Mouse (Mus musculus): ENCODE measurements around the gene Trdn.

Trdn gene

GRCm38 (mm10) chr10:33080254-33080653 lies at the start of gene Trdn:
Gene Trdn, plus strand, starts transcription at chr10:33080554.
- in situ Hi-C loops (cut with MboI, MseI): no loop called here

- in situ Hi-C loops (cut with MboI, MseI): loop anchor here in 1 of 2 experiments (10.0 kb wide), 1 partner anchor 1266 kb away; no protein-coding TSS in a partner anchor
Measured at GRCm38 (mm10) chr10:33060771-33061170, 19.6 kb upstream of the Trdn start.

GRCm38 (mm10) chr10:33065566-33065965 lies 14.8 kb upstream of the Trdn start:
- in situ Hi-C loops (cut with MboI, MseI): loop anchor here in 1 of 2 experiments (10.0 kb wide), 1 partner anchor 1271 kb away; no protein-coding TSS in a partner anchor

- in situ Hi-C loops (cut with MboI, MseI): no loop called here
Measured at GRCm38 (mm10) chr10:33073126-33073525, 7.2 kb upstream of the Trdn start.

GRCm38 (mm10) chr10:33082151-33082844 lies 1.9 kb downstream of the Trdn start:
- in situ Hi-C loops (cut with MboI, MseI): no loop called here

- in situ Hi-C loops (cut with MboI, MseI): no loop called here
Measured at GRCm38 (mm10) chr10:33082961-33083626, 2.7 kb downstream of the Trdn start.

GRCm38 (mm10) chr10:33083627-33084158 lies 3.3 kb downstream of the Trdn start:
- in situ Hi-C loops (cut with MboI, MseI): no loop called here

- in situ Hi-C loops (cut with MboI, MseI): no loop called here
Measured at GRCm38 (mm10) chr10:33088403-33088802, 8.0 kb downstream of the Trdn start.

GRCm38 (mm10) chr10:33092400-33092799 lies 12.0 kb downstream of the Trdn start:
- in situ Hi-C loops (cut with MboI, MseI): no loop called here

- in situ Hi-C loops (cut with MboI, MseI): no loop called here
Measured at GRCm38 (mm10) chr10:33107942-33108341, 27.6 kb downstream of the Trdn start.

- in situ Hi-C loops (cut with MboI, MseI): loop anchor here in 1 of 2 experiments (10.0 kb wide), 2 partner anchors 578 to 1858 kb away; no protein-coding TSS in a partner anchor
Measured at GRCm38 (mm10) chr10:33123028-33123427, 42.7 kb downstream of the Trdn start.

GRCm38 (mm10) chr10:33144911-33145310 lies 64.6 kb downstream of the Trdn start:
- in situ Hi-C loops (cut with MboI, MseI): no loop called here

GRCm38 (mm10) chr10:33179731-33180631 lies 99.6 kb downstream of the Trdn start:
- in situ Hi-C loops (cut with MboI, MseI): no loop called here

- in situ Hi-C loops (cut with MboI, MseI): no loop called here
Measured at GRCm38 (mm10) chr10:33189031-33189430, 108.7 kb downstream of the Trdn start.

- in situ Hi-C loops (cut with MboI, MseI): no loop called here
Measured at GRCm38 (mm10) chr10:33195919-33196318, 115.6 kb downstream of the Trdn start.

- in situ Hi-C loops (cut with MboI, MseI): no loop called here
Measured at GRCm38 (mm10) chr10:33198257-33198656, 117.9 kb downstream of the Trdn start.

GRCm38 (mm10) chr10:33210411-33210810 lies 130.1 kb downstream of the Trdn start:
- in situ Hi-C loops (cut with MboI, MseI): no loop called here

GRCm38 (mm10) chr10:33253911-33254310 lies 173.6 kb downstream of the Trdn start:
- in situ Hi-C loops (cut with MboI, MseI): no loop called here

- in situ Hi-C loops (cut with MboI, MseI): no loop called here
Measured at GRCm38 (mm10) chr10:33256202-33256601, 175.8 kb downstream of the Trdn start.

GRCm38 (mm10) chr10:33304982-33305381 lies 224.6 kb downstream of the Trdn start:
- in situ Hi-C loops (cut with MboI, MseI): no loop called here

- in situ Hi-C loops (cut with MboI, MseI): no loop called here
Measured at GRCm38 (mm10) chr10:33353026-33353425, 272.7 kb downstream of the Trdn start.

GRCm38 (mm10) chr10:33366521-33366920 lies 286.2 kb downstream of the Trdn start:
- in situ Hi-C loops (cut with MboI, MseI): no loop called here
